In genomic region chr15:8005506-8005905, GRCm38 (mm10) we compare ENCODE assay signal across 15 mouse cellular contexts.
DNase-seq lines count a peak whose midpoint lies in the region; ATAC-seq and TF ChIP-seq lines count a peak whose summit lies in the region.
"Had no signal": no experiment of that assay in that cellular context is flagged by ENCODE, and none has a peak within 500 bp of the region (broad histone marks: within the 10 kb centered on the region; RNA-seq: fewer than 3 reads in every experiment).

No protein-coding gene starts in this region.

- DNase-seq in heart, postnatal 10 days, result peak; percentile 9 to 20
- no peak for DNase-seq in heart, adult 2 months
- peak; percentile 25 for DNase-seq in right cerebral cortex, postnatal 4 days
- no peak for DNase-seq in right cerebral cortex, postnatal 36 days (ENCODE audit: low spot score in 2 of 2)
- peak; percentile 29 to 57 for DNase-seq in lung, adult 18-20 months
- DNase-seq in thymus, postnatal 10 days (ENCODE audit: low spot score in 2 of 2), result no peak
- no peak for DNase-seq in kidney, adult 2 months
- DNase-seq: layer of hippocampus, adult 9-11 months; liver; thymus, postnatal 36 days had no signal

- H3K27me3 ChIP-seq in heart, adult 2 months (ENCODE audit: control insufficient read depth, insufficient read depth, low read length), result no peaks in the 10 kb centered on the region
- no peaks in the 10 kb centered on the region for H3K27me3 ChIP-seq in kidney, adult 2 months (replicated peaks; ENCODE audit: control insufficient read depth, insufficient read depth, low read length)
- H3K27me3 ChIP-seq in heart, embryonic 12.5 days (replicated peaks), result no peaks in the 10 kb centered on the region
- H3K27me3 ChIP-seq: CH12.LX; embryonic facial prominence, embryonic 12.5 days; midbrain, embryonic 12.5 days had no signal

- 56% methylated on average over 5 of the region's 5 CpGs for WGBS in heart, adult 2 months
- WGBS in kidney, adult 2 months, result 67% methylated on average over 5 of the region's 5 CpGs
- 63% methylated on average over 5 of the region's 5 CpGs for WGBS in heart, embryonic 12.5 days

- H3K4me3 ChIP-seq in heart, adult 2 months, result no peak overlapping the region
- H3K4me3 ChIP-seq in kidney, adult 2 months (ENCODE audit: insufficient read depth, low read depth, low read length), result no peak overlapping the region
- no peak overlapping the region for H3K4me3 ChIP-seq in heart, embryonic 12.5 days
- H3K4me3 ChIP-seq: embryonic facial prominence, embryonic 12.5 days; midbrain, embryonic 12.5 days had no signal

- H3K27ac ChIP-seq in heart, adult 2 months, result no peak overlapping the region
- H3K27ac ChIP-seq in kidney, adult 2 months (ENCODE audit: insufficient read depth, low read depth, low read length), result no peak overlapping the region
- no peak overlapping the region for H3K27ac ChIP-seq in heart, embryonic 12.5 days (ENCODE audit: poor library complexity, severe bottlenecking)
- H3K27ac ChIP-seq: embryonic facial prominence, embryonic 12.5 days; midbrain, embryonic 12.5 days had no signal

- H3K9me3 ChIP-seq in heart, embryonic 12.5 days (replicated peaks), result no peaks in the 10 kb centered on the region
- H3K9me3 ChIP-seq: embryonic facial prominence, embryonic 12.5 days; midbrain, embryonic 12.5 days had no signal

- no peaks in the 10 kb centered on the region for H3K79me2 ChIP-seq in heart, adult 2 months (replicated peaks; ENCODE audit: control insufficient read depth, insufficient read depth, low read length)

- TF ChIP-seq EP300 in heart, adult 2 months (IDR thresholded peaks at IDR 0.05; ENCODE audit: insufficient read depth, low read depth, low read length), result no peak

- TF ChIP-seq CTCF in heart, adult 2 months (IDR thresholded peaks at IDR 0.05), result no peak
- no peak for TF ChIP-seq CTCF in kidney, adult 2 months (conservative IDR thresholded peaks at IDR 0.05; ENCODE audit: insufficient read depth, insufficient read length, low read depth, low read length)

- intact Hi-C loops in heart, postnatal 10 days (cut with DNase I), result no loop called here
- intact Hi-C loops in heart, adult 2 months (cut with DNase I), result no loop called here

- H3K4me2 ChIP-seq in heart, embryonic 12.5 days, result no peak overlapping the region
- H3K4me2 ChIP-seq: embryonic facial prominence, embryonic 12.5 days; midbrain, embryonic 12.5 days had no signal

- ATAC-seq in heart, embryonic 12.5 days (ENCODE audit: insufficient number of reproducible peaks, low FRiP score), result no peak
- ATAC-seq: forebrain, embryonic 16.5 days had no signal

- no peaks in the 10 kb centered on the region for H3K4me1 ChIP-seq in heart, adult 2 months (ENCODE audit: control insufficient read depth, insufficient read depth, low read length)
- H3K4me1 ChIP-seq in kidney, adult 2 months (ENCODE audit: control insufficient read depth, insufficient read depth, low read length), result no peaks in the 10 kb centered on the region
- peaks cover 3% of the 10 kb centered on the region; the same call in 1 of the 2 replicates for H3K4me1 ChIP-seq in heart, embryonic 12.5 days (replicated peaks)
- H3K4me1 ChIP-seq: embryonic facial prominence, embryonic 12.5 days; midbrain, embryonic 12.5 days had no signal

- no peak overlapping the region for H3K9ac ChIP-seq in heart, adult 2 months (ENCODE audit: low read depth, low read length)
- H3K9ac ChIP-seq in heart, embryonic 12.5 days, result no peak overlapping the region
- H3K9ac ChIP-seq: embryonic facial prominence, embryonic 12.5 days; midbrain, embryonic 12.5 days had no signal

- no peak for TF ChIP-seq POLR2A in heart, adult 2 months (IDR thresholded peaks at IDR 0.05; ENCODE audit: insufficient read depth, low read depth, low read length)
- no peak for TF ChIP-seq POLR2A in kidney, adult 2 months (IDR thresholded peaks at IDR 0.05; ENCODE audit: low read depth, low read length)

- H3K36me3 ChIP-seq in heart, adult 2 months (ENCODE audit: control insufficient read depth, insufficient read depth, low read length), result no peaks in the 10 kb centered on the region
- H3K36me3 ChIP-seq in kidney, adult 2 months (ENCODE audit: control insufficient read depth, insufficient read depth, low read length), result no peaks in the 10 kb centered on the region
- H3K36me3 ChIP-seq in heart, embryonic 12.5 days, result no peaks in the 10 kb centered on the region
- H3K36me3 ChIP-seq: embryonic facial prominence, embryonic 12.5 days; midbrain, embryonic 12.5 days had no signal

Comparison
In these comparisons a context has a peak if more than half of its experiments do, and no peak if none do; other contexts are left out.
1. DNase-seq: peak in heart, postnatal 10 days (2 of 2), right cerebral cortex, postnatal 4 days (single experiment) and lung, adult 18-20 months (2 of 2); none in heart, adult 2 months (0 of 2), right cerebral cortex, postnatal 36 days (0 of 2), thymus, postnatal 10 days (0 of 2) and kidney, adult 2 months (single experiment).